Mouse (Mus musculus) midbrain, embryonic 15.5 days (tissue): ENCODE results near the gene Sorbs1. TPM values are rescaled to one million over a fixed set of nuclear protein-coding genes. Genes with fewer than 3 reads are reported as not detected.

Source experiments
- ATAC-seq: fragments of 200-750 bp; cut with Nextera tagmentation; replicated peaks from 2 replicates; pipeline ENCODE4 v1.8.0; 2017; ENCODE audit warnings: moderate TSS enrichment
- H3K27ac ChIP-seq: fragments of 300-500 bp; sonication (generic); 2 replicates; pipeline ENCODE4 v1.5.1; 2015; ENCODE audit warnings: mild to moderate bottlenecking, inconsistent platforms
- H3K27me3 ChIP-seq: fragments of 300-500 bp; sonication (generic); replicated peaks from 2 replicates; pipeline ENCODE4 v1.6.1; 2015; ENCODE audit warnings: inconsistent platforms
- H3K36me3 ChIP-seq: fragments of 300-500 bp; sonication (generic); replicated peaks from 2 replicates; pipeline ENCODE4 v1.6.1; 2015; ENCODE audit warnings: inconsistent platforms
- H3K4me1 ChIP-seq: fragments of 300-500 bp; sonication (generic); 2 replicates; pipeline ENCODE4 v1.6.1; 2015; ENCODE audit warnings: inconsistent platforms
- H3K4me2 ChIP-seq: fragments of 300-500 bp; sonication (generic); 2 replicates; pipeline ENCODE4 v1.6.1; 2015; ENCODE audit warnings: inconsistent platforms, mild to moderate bottlenecking, moderate library complexity
- H3K4me3 ChIP-seq: fragments of 300-500 bp; sonication (generic); 2 replicates; pipeline ENCODE4 v1.5.1; 2015; ENCODE audit warnings: mild to moderate bottlenecking, inconsistent platforms
- H3K9ac ChIP-seq: fragments of 300-500 bp; sonication (generic); 2 replicates; pipeline ENCODE4 v1.6.1; 2015; ENCODE audit warnings: mild to moderate bottlenecking, inconsistent platforms
- H3K9me3 ChIP-seq: fragments of 300-500 bp; sonication (generic); 2 replicates; pipeline ENCODE4 v1.6.1; 2016; ENCODE audit warnings: inconsistent platforms
- WGBS: fragments of 180-500 bp; shearing (Covaris S2); methylation state at CpG from one replicate; pipeline ENCODE4 v1.1.7; 2015; ENCODE audit warnings: mixed read lengths; 5-methylcytosine and 5-hydroxymethylcytosine counted together
- polyA plus RNA-seq: library from polyadenylated mRNA; unstranded; fragments of >200 nt; fragmentation: Nextera tagmentation; extraction: Ambion mirVana; gene quantifications from 2 replicates; pipeline ENCODE4 v1.2.1, GENCODE M21; 2015

The Sorbs1 gene
- polyA plus RNA-seq, 1 experiment from 2014 or later = 93.9 TPM

GRCm38 (mm10) chr19:40333905-40334304, 179.7 kb downstream of the Sorbs1 start:
- ATAC-seq = no peak

GRCm38 (mm10) chr19:40333081-40333480, 180.5 kb downstream of the Sorbs1 start:
- Histone ChIP-seq H3K27me3 (no peaks in the 10 kb centered on the region), H3K9me3 (no peaks in the 10 kb centered on the region), H3K27ac (no peak overlapping the region), H3K4me2 (no peak overlapping the region), H3K4me1 (no peaks in the 10 kb centered on the region), H3K36me3 (no peaks in the 10 kb centered on the region), H3K9ac (no peak overlapping the region), H3K4me3 (no peak overlapping the region)
- 89% methylated on average over 4 of the region's 4 CpGs for WGBS
- no peak for ATAC-seq

More at GRCm38 (mm10) chr19:40333905-40334304, 179.7 kb downstream of the Sorbs1 start:
- no peak overlapping the region for H3K9ac ChIP-seq
- no peaks in the 10 kb centered on the region for H3K4me1 ChIP-seq
- H3K36me3 ChIP-seq = no peaks in the 10 kb centered on the region
- no peaks in the 10 kb centered on the region for H3K9me3 ChIP-seq
- no peaks in the 10 kb centered on the region for H3K27me3 ChIP-seq
- H3K4me3 ChIP-seq = no peak overlapping the region
- WGBS = 47% methylated on average over 5 of the region's 5 CpGs
- no peak overlapping the region for H3K27ac ChIP-seq
- no peak overlapping the region for H3K4me2 ChIP-seq

- Histone ChIP-seq H3K4me2 (no peak overlapping the region), H3K36me3 (no peaks in the 10 kb centered on the region), H3K9ac (no peak overlapping the region), H3K4me1 (no peaks in the 10 kb centered on the region), H3K4me3 (no peak overlapping the region), H3K27ac (no peak overlapping the region), H3K9me3 (no peaks in the 10 kb centered on the region), H3K27me3 (no peaks in the 10 kb centered on the region)
- no peak for ATAC-seq
- 91% methylated on average over 6 of the region's 6 CpGs for WGBS
Observed at GRCm38 (mm10) chr19:40332303-40332702, 181.3 kb downstream of the Sorbs1 start.

GRCm38 (mm10) chr19:40331846-40332245, 181.7 kb downstream of the Sorbs1 start:
- Histone ChIP-seq H3K9me3 (no peaks in the 10 kb centered on the region), H3K27ac (no peak overlapping the region), H3K4me3 (no peak overlapping the region), H3K4me1 (no peaks in the 10 kb centered on the region), H3K27me3 (no peaks in the 10 kb centered on the region), H3K4me2 (no peak overlapping the region), H3K36me3 (no peaks in the 10 kb centered on the region; the same call in 1 of the 2 replicates), H3K9ac (no peak overlapping the region)
- ATAC-seq = no peak
- 61% methylated on average over 6 of the region's 6 CpGs for WGBS

GRCm38 (mm10) chr19:40326126-40326525, 187.5 kb downstream of the Sorbs1 start:
- Histone ChIP-seq H3K9ac (no peak overlapping the region), H3K27me3 (no peaks in the 10 kb centered on the region), H3K9me3 (no peaks in the 10 kb centered on the region), H3K4me3 (no peak overlapping the region), H3K36me3 (peaks cover 6% of the 10 kb centered on the region; the same call in 1 of the 2 replicates), H3K4me1 (no peaks in the 10 kb centered on the region), H3K27ac (no peak overlapping the region), H3K4me2 (no peak overlapping the region)
- WGBS = 94% methylated on average over 21 of the region's 21 CpGs
- no peak for ATAC-seq

GRCm38 (mm10) chr19:40325381-40325780, 188.2 kb downstream of the Sorbs1 start:
- H3K4me2 ChIP-seq = no peak overlapping the region
- no peak for ATAC-seq
- no peak overlapping the region for H3K27ac ChIP-seq
- H3K4me1 ChIP-seq = no peaks in the 10 kb centered on the region
- 88% methylated on average over 8 of the region's 8 CpGs for WGBS
- H3K27me3 ChIP-seq = no peaks in the 10 kb centered on the region
- no peaks in the 10 kb centered on the region for H3K9me3 ChIP-seq
- H3K4me3 ChIP-seq = no peak overlapping the region
- H3K36me3 ChIP-seq = peaks cover 6% of the 10 kb centered on the region; the same call in 1 of the 2 replicates
- H3K9ac ChIP-seq = no peak overlapping the region

- H3K4me2 ChIP-seq = no peak overlapping the region
- ATAC-seq = no peak
- 83% methylated on average over 3 of the region's 3 CpGs for WGBS
Observed at GRCm38 (mm10) chr19:40322226-40322625, 191.4 kb downstream of the Sorbs1 start.

DNA sequence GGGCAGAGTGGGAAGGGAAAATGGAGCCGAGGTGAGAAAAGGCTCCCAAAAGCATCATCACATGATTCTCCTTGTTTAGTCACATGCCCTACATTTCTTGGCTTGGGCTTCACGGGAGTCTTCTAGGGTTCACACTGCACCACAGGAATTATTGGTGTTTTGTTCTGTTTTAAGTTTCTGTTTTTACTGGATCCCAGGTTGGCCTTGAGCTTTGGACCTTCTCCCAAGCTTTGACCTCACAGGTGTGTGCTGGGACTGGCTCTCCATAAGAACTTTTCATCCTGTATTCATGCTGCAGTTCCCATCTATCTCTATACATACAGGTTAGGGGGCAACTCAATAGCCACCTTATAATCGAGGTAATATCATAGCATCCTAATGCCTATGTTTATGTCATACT, 194.4 kb downstream of the Sorbs1 start:
- ATAC-seq = no peak
- Histone ChIP-seq H3K36me3 (peaks cover 5% of the 10 kb centered on the region), H3K4me1 (no peaks in the 10 kb centered on the region), H3K27me3 (no peaks in the 10 kb centered on the region), H3K9me3 (no peaks in the 10 kb centered on the region), H3K9ac (no peak overlapping the region), H3K27ac (no peak overlapping the region), H3K4me3 (no peak overlapping the region), H3K4me2 (no peak overlapping the region)
- 80% methylated on average over 3 of the region's 3 CpGs for WGBS

More at GRCm38 (mm10) chr19:40322226-40322625, 191.4 kb downstream of the Sorbs1 start:
- Histone ChIP-seq H3K9me3 (no peaks in the 10 kb centered on the region), H3K36me3 (peaks cover 11% of the 10 kb centered on the region), H3K4me3 (no peak overlapping the region), H3K9ac (no peak overlapping the region), H3K27me3 (no peaks in the 10 kb centered on the region), H3K4me1 (no peaks in the 10 kb centered on the region), H3K27ac (no peak overlapping the region)

DNA sequence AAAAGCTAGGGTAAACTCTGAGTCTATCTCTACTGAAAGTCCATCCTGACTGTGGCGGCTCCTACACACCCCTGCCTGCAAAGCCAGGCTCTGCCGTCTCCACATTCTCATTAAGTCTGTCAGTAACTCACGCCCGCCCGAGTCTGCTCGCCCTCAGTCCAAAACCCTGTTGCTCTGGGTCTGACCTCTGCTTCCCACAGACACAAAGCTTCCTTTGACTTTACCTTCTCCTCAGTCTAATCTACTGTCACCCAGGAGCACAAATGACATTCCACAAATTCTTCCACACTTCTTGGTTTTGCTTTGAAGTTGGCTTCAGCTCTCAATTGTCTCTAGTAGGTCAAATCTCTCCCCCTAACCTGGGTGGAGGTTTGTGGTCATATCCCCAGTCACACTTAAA, 195.1 kb downstream of the Sorbs1 start:
- Histone ChIP-seq H3K4me1 (no peaks in the 10 kb centered on the region), H3K4me3 (no peak overlapping the region), H3K9me3 (no peaks in the 10 kb centered on the region), H3K4me2 (no peak overlapping the region), H3K36me3 (peaks cover 5% of the 10 kb centered on the region), H3K9ac (no peak overlapping the region), H3K27ac (no peak overlapping the region), H3K27me3 (no peaks in the 10 kb centered on the region)
- no peak for ATAC-seq
- WGBS = 22% methylated on average over 6 of the region's 6 CpGs

- ATAC-seq = no peak
- H3K27ac ChIP-seq = no peak overlapping the region
- no peak overlapping the region for H3K9ac ChIP-seq
- H3K4me3 ChIP-seq = no peak overlapping the region
- WGBS = 59% methylated on average over 4 of the region's 4 CpGs
- no peaks in the 10 kb centered on the region for H3K9me3 ChIP-seq
- no peaks in the 10 kb centered on the region for H3K4me1 ChIP-seq
- H3K36me3 ChIP-seq = peaks cover 5% of the 10 kb centered on the region
- no peak overlapping the region for H3K4me2 ChIP-seq
- no peaks in the 10 kb centered on the region for H3K27me3 ChIP-seq
Observed at GRCm38 (mm10) chr19:40317001-40317400, 196.6 kb downstream of the Sorbs1 start.

DNA sequence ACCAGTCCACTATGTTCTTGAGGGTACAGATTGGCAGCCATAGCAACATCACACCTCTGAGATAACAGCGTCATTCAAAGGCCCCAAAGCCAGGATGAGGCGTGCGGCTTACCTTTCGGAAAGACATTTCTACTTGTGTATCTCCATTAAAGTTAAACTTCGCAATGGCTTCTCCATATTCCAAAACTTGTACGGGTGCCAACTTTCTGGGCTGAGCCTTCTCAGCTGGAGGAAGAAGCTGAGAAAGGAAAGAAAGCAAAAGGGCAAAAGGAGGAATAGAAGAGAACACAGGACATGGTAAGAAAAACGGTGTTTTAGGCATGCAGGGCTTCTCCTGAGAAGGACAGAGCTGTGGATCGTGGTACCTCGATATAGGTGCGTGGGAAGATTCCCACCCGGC, 199.3 kb downstream of the Sorbs1 start:
- Histone ChIP-seq H3K9me3 (no peaks in the 10 kb centered on the region), H3K27ac (no peak overlapping the region), H3K9ac (no peak overlapping the region), H3K4me3 (no peak overlapping the region), H3K27me3 (no peaks in the 10 kb centered on the region), H3K4me1 (no peaks in the 10 kb centered on the region), H3K4me2 (no peak overlapping the region), H3K36me3 (peaks cover 12% of the 10 kb centered on the region)
- 92% methylated on average over 11 of the region's 11 CpGs for WGBS
- no peak for ATAC-seq

DNA sequence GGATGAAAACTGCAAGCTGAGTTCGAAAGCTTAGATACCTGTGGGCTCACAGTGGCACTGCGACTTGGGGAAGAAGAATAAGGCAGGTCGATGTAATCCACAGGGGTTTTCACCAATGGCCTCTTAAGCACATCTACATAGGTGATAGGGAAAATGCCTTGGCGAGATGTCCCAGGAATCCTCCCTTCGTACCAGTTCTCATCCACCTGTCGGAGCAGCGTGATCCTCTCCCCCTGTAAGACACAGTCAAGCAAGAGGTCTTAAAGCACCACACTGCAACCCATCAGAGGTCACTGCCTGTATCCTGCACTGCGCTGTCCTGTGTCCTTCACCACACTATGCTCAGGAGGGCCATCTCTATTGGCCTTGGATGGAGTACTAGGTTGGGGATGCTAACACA, 201.9 kb downstream of the Sorbs1 start:
- Histone ChIP-seq H3K4me1 (no peaks in the 10 kb centered on the region), H3K9ac (no peak overlapping the region), H3K36me3 (0 out of 2 replicates have a peak, but pooled peaks cover 11% of the 10 kb centered on the region), H3K4me3 (no peak overlapping the region), H3K27ac (no peak overlapping the region), H3K27me3 (no peaks in the 10 kb centered on the region), H3K4me2 (no peak overlapping the region), H3K9me3 (no peaks in the 10 kb centered on the region)
- WGBS = 94% methylated on average over 8 of the region's 8 CpGs
- ATAC-seq = no peak

- Histone ChIP-seq H3K27ac (no peak overlapping the region), H3K9ac (no peak overlapping the region), H3K27me3 (no peaks in the 10 kb centered on the region), H3K36me3 (0 out of 2 replicates have a peak, but pooled peaks cover 11% of the 10 kb centered on the region), H3K9me3 (no peaks in the 10 kb centered on the region), H3K4me3 (no peak overlapping the region), H3K4me1 (no peaks in the 10 kb centered on the region), H3K4me2 (no peak overlapping the region)
- WGBS = 86% methylated on average over 15 of the region's 15 CpGs
- ATAC-seq = no peak
Observed at GRCm38 (mm10) chr19:40310410-40311130, 203.0 kb downstream of the Sorbs1 start.
